Mouse (Mus musculus): ENCODE measurements around the gene Plin4. TPM values are rescaled to one million over a fixed set of nuclear protein-coding genes. Genes with fewer than 3 reads are reported as not detected.
A peak's percentile ranks its signal among the peaks of the same experiment; 100 is the strongest.
"Not testable (repeated sequence)": the region's sequence is repeated elsewhere in the genome, so short reads cannot be mapped to it uniquely, and the experiment has no call there.

The Plin4 gene
- total and polyA plus RNA-seq, 3 experiments: 92.6 to 121 (median 100) TPM

DNA sequence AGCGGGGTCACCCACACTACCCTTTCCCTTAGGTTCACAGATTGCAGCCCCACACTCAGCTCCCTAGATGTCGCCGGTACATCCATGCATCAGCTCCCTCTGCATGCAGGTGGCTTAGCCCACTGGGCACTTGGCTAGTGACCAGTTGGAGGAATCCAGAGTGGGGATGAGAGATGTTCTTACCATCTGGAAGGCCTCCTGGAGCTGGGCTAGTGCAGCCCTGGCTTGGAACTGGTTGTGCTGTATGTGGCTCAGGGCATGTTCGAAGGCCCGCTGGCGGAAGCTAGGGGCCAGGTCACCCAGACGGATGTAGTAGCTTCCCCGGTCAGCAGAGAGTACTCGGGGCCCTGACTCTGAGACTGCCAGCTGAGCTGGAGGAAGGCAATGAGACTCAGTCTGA, 6.7 kb downstream of the Plin4 start:
- DNase-seq: peak; percentile 24

GRCm38 (mm10) chr17:56102158-56102557, 7.4 kb downstream of the Plin4 start:
- DNase-seq: peak; percentile 24

- DNase-seq: peak; percentile 55
Observed at GRCm38 (mm10) chr17:56100811-56101210, 8.8 kb downstream of the Plin4 start.

- peak; percentile 19 for DNase-seq
Observed at GRCm38 (mm10) chr17:56098711-56099572, 10.7 kb downstream of the Plin4 start.

GRCm38 (mm10) chr17:56098180-56098579, 11.4 kb downstream of the Plin4 start:
- DNase-seq: no peak

DNA sequence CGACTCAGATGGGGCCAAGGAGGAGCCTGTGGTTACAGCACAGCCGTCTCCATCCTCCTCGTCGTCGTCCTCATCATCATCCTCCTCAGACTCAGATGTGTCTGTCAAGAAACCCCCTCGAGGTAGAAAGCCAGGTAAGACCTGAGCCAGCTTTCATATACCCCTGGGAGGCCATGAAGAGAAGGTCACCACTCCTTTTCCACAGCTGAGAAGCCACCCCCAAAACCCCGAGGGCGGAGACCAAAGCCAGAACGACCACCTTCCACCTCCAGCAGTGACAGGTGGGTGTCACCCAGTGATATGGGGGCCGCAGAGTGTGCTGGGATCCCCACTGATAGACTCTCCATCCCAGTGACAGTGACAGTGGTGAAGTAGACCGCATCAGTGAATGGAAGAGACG, 12.7 kb downstream of the Plin4 start:
- no peak for DNase-seq

DNA sequence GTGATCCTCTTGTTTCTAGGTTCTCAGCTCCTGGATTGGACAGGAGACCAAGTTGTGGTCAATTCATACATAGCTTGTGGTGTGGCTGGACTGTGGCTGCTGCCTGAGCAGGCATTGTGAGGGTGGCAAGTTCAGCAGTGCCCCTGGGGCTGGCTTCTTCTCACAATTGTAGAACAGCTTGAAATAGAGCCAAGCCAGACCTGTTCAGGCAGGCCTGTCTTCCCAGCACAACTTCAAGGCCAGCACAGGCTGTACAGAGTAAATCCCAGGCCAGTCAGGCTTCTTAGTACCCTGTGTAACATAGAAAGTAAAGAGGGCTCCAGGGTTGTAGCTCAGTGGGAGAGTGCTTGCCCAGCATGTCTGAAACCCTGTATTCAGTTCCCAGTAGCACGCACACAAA, 16.8 kb downstream of the Plin4 start:
- DNase-seq: no peak

GRCm38 (mm10) chr17:56092312-56092711, 17.3 kb downstream of the Plin4 start:
- DNase-seq: no peak

DNA sequence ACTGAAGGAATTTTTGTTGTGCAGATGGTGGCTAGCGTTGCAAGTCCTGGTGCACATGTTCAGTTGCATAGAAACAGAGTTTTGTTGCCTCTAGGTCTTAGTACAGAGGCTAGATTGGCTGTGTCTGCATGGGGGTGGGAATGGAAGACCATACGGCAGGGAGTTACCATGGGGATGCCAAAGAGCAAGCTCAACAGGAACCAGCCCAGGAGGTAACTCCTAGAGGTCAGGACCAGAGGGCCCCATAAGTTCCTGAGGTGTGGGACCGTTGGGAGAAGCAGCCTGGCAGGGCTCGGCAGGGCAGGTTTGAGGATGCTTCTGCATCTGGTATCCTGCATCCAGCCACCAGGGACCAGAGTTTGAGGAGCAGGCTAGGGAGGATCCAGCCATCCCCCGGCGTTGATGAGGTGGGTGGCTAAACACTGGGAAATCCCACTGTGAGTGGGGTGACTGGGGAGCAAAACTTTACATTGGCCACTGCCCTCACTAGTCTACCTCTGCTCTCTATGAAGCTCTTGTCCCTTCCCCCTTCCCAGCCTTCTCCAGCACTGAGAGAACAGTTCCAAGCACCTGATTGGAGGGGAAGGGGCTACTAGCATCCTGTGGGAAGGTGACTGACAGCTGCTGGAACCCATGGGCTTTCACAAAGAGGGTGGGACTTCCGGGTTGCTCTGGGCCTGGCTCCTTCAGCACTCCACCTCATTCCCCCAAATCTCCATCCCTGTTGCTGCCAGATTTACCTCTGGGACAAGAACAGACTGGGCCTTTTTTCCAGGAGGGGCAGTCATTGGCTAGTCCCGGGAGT, 28.6 kb downstream of the Plin4 start:
- DNase-seq: no peak

GRCm38 (mm10) chr17:56079921-56080320, 29.7 kb downstream of the Plin4 start:
- no peak for DNase-seq

GRCm38 (mm10) chr17:56078880-56079795, 30.5 kb downstream of the Plin4 start, which contains the start of gene Hdgfl2:
Gene Hdgfl2 (plus strand): TSS chr17:56079634.
- peak; percentile 100 for DNase-seq

- DNase-seq: not testable (repeated sequence)
Observed at GRCm38 (mm10) chr17:56078361-56078760, 31.2 kb downstream of the Plin4 start.

GRCm38 (mm10) chr17:56077523-56077922, 32.1 kb downstream of the Plin4 start:
- DNase-seq: no peak

- DNase-seq: peak; percentile 98
Observed at GRCm38 (mm10) chr17:56074827-56075208, 34.8 kb downstream of the Plin4 start, which contains the start of gene Ubxn6. Gene Ubxn6 (minus strand): TSS chr17:56075028.

- DNase-seq: peak; percentile 92
Observed at GRCm38 (mm10) chr17:56074097-56074826, 35.3 kb downstream of the Plin4 start.

DNA sequence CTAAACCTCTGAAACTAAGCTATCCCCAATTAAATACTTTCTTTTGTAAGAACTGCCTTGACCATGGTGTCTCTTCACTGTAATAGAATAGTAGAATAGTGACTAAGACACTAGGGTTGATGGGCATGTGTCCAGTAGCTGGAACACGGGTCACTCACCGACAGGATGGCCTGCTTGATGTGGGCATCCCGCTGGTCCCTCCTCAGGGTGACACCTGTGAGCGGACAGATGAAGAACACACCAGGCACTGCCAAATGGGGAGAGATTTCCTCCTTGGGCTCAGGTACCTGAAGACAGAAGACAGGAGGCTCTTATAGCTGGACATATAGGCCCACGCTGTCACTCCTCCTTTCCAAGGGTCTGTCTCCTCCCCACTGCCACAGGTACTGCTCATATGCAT, 37.4 kb downstream of the Plin4 start:
- no peak for DNase-seq

- no peak for DNase-seq
Observed at GRCm38 (mm10) chr17:56071126-56071525, 38.5 kb downstream of the Plin4 start.

- DNase-seq: no peak
Observed at GRCm38 (mm10) chr17:56069066-56069465, 40.5 kb downstream of the Plin4 start.

- DNase-seq: no peak
Observed at GRCm38 (mm10) chr17:56066451-56066850, 43.2 kb downstream of the Plin4 start.

DNA sequence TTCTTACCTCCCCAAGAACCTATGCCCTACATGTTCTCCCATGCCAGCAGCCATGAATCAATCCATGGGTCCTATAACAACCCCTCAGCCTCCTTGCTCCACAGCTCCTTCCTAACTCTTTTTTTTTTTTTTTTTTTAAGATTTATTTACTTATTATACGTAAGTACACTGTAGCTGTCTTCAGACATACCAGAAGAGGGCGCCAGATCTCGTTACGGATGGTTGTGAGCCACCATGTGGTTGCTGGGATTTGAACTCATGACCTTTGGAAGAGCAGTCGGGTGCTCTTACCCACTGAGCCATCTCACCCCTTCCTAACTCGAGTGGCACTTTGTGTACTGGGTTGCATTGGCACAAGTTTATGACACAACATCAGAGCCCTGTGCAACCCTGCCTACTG, 43.9 kb downstream of the Plin4 start:
- DNase-seq: not testable (repeated sequence)

DNA sequence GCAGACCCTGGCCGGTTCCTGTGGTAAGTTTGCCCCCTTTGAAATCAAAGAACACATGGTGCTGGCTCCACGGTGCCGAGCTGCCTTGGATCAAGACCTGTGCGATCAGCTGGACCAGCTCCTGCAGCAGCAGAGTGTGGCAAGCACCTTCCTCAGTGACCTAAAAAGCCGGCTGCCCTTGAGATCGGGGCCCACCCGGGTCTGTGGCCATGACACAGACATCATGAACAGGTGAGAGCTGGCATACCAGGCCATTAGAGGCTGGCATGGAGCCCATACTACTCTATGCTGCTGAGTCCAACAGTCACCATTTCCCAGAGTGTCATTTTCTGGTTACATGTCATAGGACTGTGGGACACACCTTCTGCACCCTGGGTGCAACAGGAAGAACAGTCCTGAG, 47.5 kb downstream of the Plin4 start:
- no peak for DNase-seq

Measured in adrenal gland, adult 2 months (tissue).